Mouse (Mus musculus) neural tube, embryonic 12.5 days (tissue): ENCODE data around the gene Abcb9. TPM values are rescaled to one million over a fixed set of nuclear protein-coding genes. Genes with fewer than 3 reads are reported as not detected.
"Not testable (repeated sequence)": the region's sequence is repeated elsewhere in the genome, so short reads cannot be mapped to it uniquely, and the experiment has no call there.

ENCODE experiments used
- ATAC-seq: fragments of 200-750 bp; cut with Nextera tagmentation; 2 replicates; pipeline ENCODE4 v1.8.0; 2017; ENCODE audit warnings: low read depth, mild to moderate bottlenecking, moderate TSS enrichment, moderate library complexity; ENCODE audit not compliant: low FRiP score
- H3K27ac ChIP-seq: fragments of 300-500 bp; sonication (generic); 2 replicates; pipeline ENCODE4 v1.5.1; 2016
- H3K27me3 ChIP-seq: fragments of 300-500 bp; sonication (generic); replicated peaks from 2 replicates; pipeline ENCODE4 v1.6.1; 2016; ENCODE audit warnings: mild to moderate bottlenecking
- H3K36me3 ChIP-seq: fragments of 300-500 bp; sonication (generic); 2 replicates; pipeline ENCODE4 v1.6.1; 2016; ENCODE audit warnings: mild to moderate bottlenecking
- H3K4me1 ChIP-seq: fragments of 300-500 bp; sonication (generic); 2 replicates; pipeline ENCODE4 v1.6.1; 2016
- H3K4me2 ChIP-seq: fragments of 300-500 bp; sonication (generic); replicated peaks from 2 replicates; pipeline ENCODE4 v1.6.1; 2016; ENCODE audit warnings: mild to moderate bottlenecking
- H3K4me3 ChIP-seq: fragments of 300-500 bp; sonication (generic); 2 replicates; pipeline ENCODE4 v1.5.1; 2016
- H3K9ac ChIP-seq: fragments of 300-500 bp; sonication (generic); 2 replicates; pipeline ENCODE4 v1.6.1; 2016; ENCODE audit warnings: mild to moderate bottlenecking
- H3K9me3 ChIP-seq: fragments of 300-500 bp; sonication (generic); 2 replicates; pipeline ENCODE4 v1.6.1; 2016; ENCODE audit warnings: mild to moderate bottlenecking
- WGBS: fragments of 180-500 bp; shearing (Covaris S2); methylation state at CpG from one replicate; pipeline ENCODE4 v1.1.7; 2016; 5-methylcytosine and 5-hydroxymethylcytosine counted together
- polyA plus RNA-seq: library from polyadenylated mRNA; unstranded; fragments of >200 nt; fragmentation: Nextera tagmentation; extraction: Ambion mirVana; gene quantifications from 2 replicates; pipeline ENCODE4 v1.2.1, GENCODE M21; 2016

Gene Abcb9
- polyA plus RNA-seq, 1 experiment from 2014 or later, result 4.7 TPM

GRCm38 (mm10) chr5:124077241-124077640 lies 18.4 kb downstream of the Abcb9 start:
- H3K4me3 ChIP-seq, result no peak overlapping the region
- H3K27ac ChIP-seq, result no peak overlapping the region
- peaks cover 20% of the 10 kb centered on the region for H3K4me1 ChIP-seq
- WGBS, result 87% methylated on average over 13 of the region's 13 CpGs
- H3K9me3 ChIP-seq, result no peaks in the 10 kb centered on the region
- H3K36me3 ChIP-seq, result no peaks in the 10 kb centered on the region
- H3K27me3 ChIP-seq, result no peaks in the 10 kb centered on the region
- H3K4me2 ChIP-seq, result no peak overlapping the region
- no peak overlapping the region for H3K9ac ChIP-seq
- ATAC-seq, result no peak

GRCm38 (mm10) chr5:124076559-124076958 lies 19.0 kb downstream of the Abcb9 start:
- no peak overlapping the region for H3K4me2 ChIP-seq
- no peak overlapping the region for H3K9ac ChIP-seq
- H3K36me3 ChIP-seq, result no peaks in the 10 kb centered on the region
- ATAC-seq, result no peak
- H3K27ac ChIP-seq, result no peak overlapping the region
- no peaks in the 10 kb centered on the region for H3K27me3 ChIP-seq
- H3K4me1 ChIP-seq, result peaks cover 23% of the 10 kb centered on the region
- H3K4me3 ChIP-seq, result no peak overlapping the region
- no peaks in the 10 kb centered on the region for H3K9me3 ChIP-seq
- WGBS, result 57% methylated on average over 9 of the region's 9 CpGs

- Histone ChIP-seq H3K27ac (no peak overlapping the region), H3K4me3 (no peak overlapping the region), H3K9me3 (no peaks in the 10 kb centered on the region), H3K9ac (no peak overlapping the region), H3K36me3 (no peaks in the 10 kb centered on the region), H3K4me2 (no peak overlapping the region), H3K4me1 (peaks cover 23% of the 10 kb centered on the region), H3K27me3 (no peaks in the 10 kb centered on the region)
- WGBS, result 76% methylated on average over 9 of the region's 9 CpGs
- no peak for ATAC-seq
Observed at GRCm38 (mm10) chr5:124075716-124076115, 19.9 kb downstream of the Abcb9 start.

- no peaks in the 10 kb centered on the region for H3K27me3 ChIP-seq
- H3K4me2 ChIP-seq, result no peak overlapping the region
- no peak for ATAC-seq
- no peaks in the 10 kb centered on the region for H3K9me3 ChIP-seq
- peaks cover 23% of the 10 kb centered on the region for H3K4me1 ChIP-seq
- 70% methylated on average over 10 of the region's 10 CpGs for WGBS
- H3K27ac ChIP-seq, result no peak overlapping the region
- no peaks in the 10 kb centered on the region for H3K36me3 ChIP-seq
- H3K9ac ChIP-seq, result no peak overlapping the region
- no peak overlapping the region for H3K4me3 ChIP-seq
Observed at GRCm38 (mm10) chr5:124074845-124075307, 20.7 kb downstream of the Abcb9 start.

- ATAC-seq, result no peak
- Histone ChIP-seq H3K36me3 (no peaks in the 10 kb centered on the region), H3K27me3 (no peaks in the 10 kb centered on the region), H3K9me3 (no peaks in the 10 kb centered on the region), H3K4me3 (no peak overlapping the region), H3K27ac (no peak overlapping the region), H3K4me1 (peaks cover 13% of the 10 kb centered on the region), H3K9ac (no peak overlapping the region), H3K4me2 (no peak overlapping the region)
- 67% methylated on average over 9 of the region's 9 CpGs for WGBS
Observed at GRCm38 (mm10) chr5:124073682-124074081, 21.9 kb downstream of the Abcb9 start.

- H3K36me3 ChIP-seq, result no peaks in the 10 kb centered on the region
- no peak overlapping the region for H3K27ac ChIP-seq
- H3K4me3 ChIP-seq, result no peak overlapping the region
- 85% methylated on average over 3 of the region's 3 CpGs for WGBS
- no peak for ATAC-seq
- H3K27me3 ChIP-seq, result no peaks in the 10 kb centered on the region
- H3K4me1 ChIP-seq, result peaks cover 3% of the 10 kb centered on the region; the same call in 1 of the 2 replicates
- H3K4me2 ChIP-seq, result no peak overlapping the region
- H3K9ac ChIP-seq, result no peak overlapping the region
- H3K9me3 ChIP-seq, result no peaks in the 10 kb centered on the region
Observed at GRCm38 (mm10) chr5:124069657-124070056, 25.9 kb downstream of the Abcb9 start.

- H3K27me3 ChIP-seq, result no peaks in the 10 kb centered on the region
- 80% methylated on average over 12 of the region's 12 CpGs for WGBS
- H3K4me3 ChIP-seq, result no peak overlapping the region
- no peak overlapping the region for H3K27ac ChIP-seq
- H3K4me2 ChIP-seq, result no peak overlapping the region
- no peaks in the 10 kb centered on the region for H3K36me3 ChIP-seq
- H3K9ac ChIP-seq, result no peak overlapping the region
- ATAC-seq, result no peak
- H3K4me1 ChIP-seq, result no peaks in the 10 kb centered on the region
- H3K9me3 ChIP-seq, result no peaks in the 10 kb centered on the region
Observed at GRCm38 (mm10) chr5:124062037-124062824, 33.4 kb downstream of the Abcb9 start.

- 78% methylated on average over 5 of the region's 5 CpGs for WGBS
- H3K4me2 ChIP-seq, result no peak overlapping the region
- no peaks in the 10 kb centered on the region for H3K4me1 ChIP-seq
- no peaks in the 10 kb centered on the region; the same call in 1 of the 2 replicates for H3K9me3 ChIP-seq
- no peak overlapping the region for H3K27ac ChIP-seq
- no peaks in the 10 kb centered on the region for H3K36me3 ChIP-seq
- ATAC-seq, result no peak
- H3K27me3 ChIP-seq, result no peaks in the 10 kb centered on the region
- no peak overlapping the region for H3K4me3 ChIP-seq
- no peak overlapping the region for H3K9ac ChIP-seq
Observed at GRCm38 (mm10) chr5:124059677-124060076, 35.9 kb downstream of the Abcb9 start.

GRCm38 (mm10) chr5:124058749-124059148 lies 36.8 kb downstream of the Abcb9 start:
- no peak for ATAC-seq
- H3K27me3 ChIP-seq, result no peaks in the 10 kb centered on the region
- no peaks in the 10 kb centered on the region for H3K4me1 ChIP-seq
- no peaks in the 10 kb centered on the region for H3K36me3 ChIP-seq
- WGBS, result 50% methylated on average over 7 of the region's 7 CpGs
- H3K9ac ChIP-seq, result no peak overlapping the region
- H3K4me2 ChIP-seq, result no peak overlapping the region
- no peaks in the 10 kb centered on the region; the same call in 1 of the 2 replicates for H3K9me3 ChIP-seq
- H3K27ac ChIP-seq, result no peak overlapping the region
- no peak overlapping the region for H3K4me3 ChIP-seq

- Histone ChIP-seq H3K27me3 (no peaks in the 10 kb centered on the region), H3K4me2 (no peak overlapping the region), H3K27ac (no peak overlapping the region), H3K4me3 (no peak overlapping the region), H3K4me1 (no peaks in the 10 kb centered on the region), H3K36me3 (no peaks in the 10 kb centered on the region), H3K9ac (no peak overlapping the region), H3K9me3 (no peaks in the 10 kb centered on the region; the same call in 1 of the 2 replicates)
- ATAC-seq, result no peak
- 41% methylated on average over 4 of the region's 4 CpGs for WGBS
Observed at GRCm38 (mm10) chr5:124056956-124057355, 38.6 kb downstream of the Abcb9 start.

- Histone ChIP-seq H3K36me3 (no peaks in the 10 kb centered on the region), H3K9ac (no peak overlapping the region), H3K4me3 (no peak overlapping the region), H3K9me3 (no peaks in the 10 kb centered on the region; the same call in 1 of the 2 replicates), H3K27ac (no peak overlapping the region), H3K27me3 (no peaks in the 10 kb centered on the region), H3K4me2 (no peak overlapping the region), H3K4me1 (no peaks in the 10 kb centered on the region)
- no peak for ATAC-seq
- WGBS, result 98% methylated on average over 1 of the region's 1 CpGs
Observed at GRCm38 (mm10) chr5:124056219-124056618, 39.4 kb downstream of the Abcb9 start.

- H3K4me2 ChIP-seq, ATAC-seq, H3K27ac ChIP-seq, H3K9me3 ChIP-seq, H3K9ac ChIP-seq, H3K4me3 ChIP-seq, H3K36me3 ChIP-seq, H3K27me3 ChIP-seq: not testable (repeated sequence)
- 92% methylated on average over 7 of the region's 7 CpGs for WGBS
- peaks cover 12% of the 10 kb centered on the region; the same call in 1 of the 2 replicates for H3K4me1 ChIP-seq
Observed at GRCm38 (mm10) chr5:124052641-124053040, 43.0 kb downstream of the Abcb9 start.
